Mouse (Mus musculus): Measurements from ENCODE around the gene Luzp1.

The Luzp1 gene

DNA sequence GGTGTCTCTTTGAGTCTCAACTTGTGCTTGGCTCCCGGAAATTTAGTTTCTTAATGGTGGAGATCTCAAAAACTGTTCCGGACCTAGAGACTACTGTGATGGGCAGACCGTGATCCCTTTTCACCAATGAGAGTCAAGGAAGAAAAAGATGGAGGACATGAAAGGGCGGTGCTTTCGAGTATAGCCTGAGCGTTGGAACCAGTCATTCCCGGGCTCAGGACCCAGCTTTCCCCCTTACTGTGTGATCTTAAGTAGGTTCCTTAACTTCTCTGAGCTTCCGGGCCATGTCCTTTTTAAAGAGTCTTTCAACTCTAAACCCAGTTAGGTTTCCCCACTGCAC lies 6.8 kb upstream of the Luzp1 start:
- DNase-seq: no peak

DNA sequence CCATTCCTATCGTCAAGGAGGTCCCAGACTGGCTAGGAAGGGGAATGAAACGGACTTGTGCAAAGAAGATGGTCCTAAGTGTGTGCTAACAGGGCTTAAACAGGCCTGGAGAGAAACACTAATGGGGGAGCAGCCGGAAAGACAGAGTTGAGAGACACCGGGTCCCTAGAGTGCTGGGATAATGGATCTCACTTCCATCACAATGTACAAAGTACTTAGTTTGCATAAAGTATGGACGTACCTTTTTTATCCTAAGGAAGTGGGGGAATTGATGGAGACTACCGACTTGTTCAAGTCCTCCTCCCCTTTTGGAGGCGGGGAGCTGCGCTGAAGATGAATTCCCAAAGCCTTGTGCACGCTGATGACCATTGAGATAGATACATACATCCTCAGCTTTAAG lies 6.1 kb upstream of the Luzp1 start:
- DNase-seq: no peak

DNA sequence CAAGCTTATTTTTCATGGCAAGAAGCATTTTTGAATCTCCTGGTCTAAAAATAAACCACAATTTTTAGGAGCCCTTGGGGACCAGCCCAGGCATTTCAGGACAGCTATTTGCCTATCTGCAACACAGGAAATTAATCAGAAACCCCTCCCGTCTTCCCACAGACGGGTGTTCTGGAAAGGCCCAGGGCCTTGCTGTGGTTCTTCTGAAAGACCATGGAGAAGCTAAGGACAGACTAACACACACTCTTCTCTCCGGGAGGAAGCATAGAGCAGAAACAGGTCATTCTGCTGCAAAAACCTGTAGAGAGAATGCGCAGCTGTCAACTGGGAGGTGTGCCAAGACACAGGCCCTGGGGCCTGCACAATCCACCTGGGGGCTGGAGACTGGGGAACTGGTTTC lies 3.3 kb upstream of the Luzp1 start:
- no peak for DNase-seq

DNA sequence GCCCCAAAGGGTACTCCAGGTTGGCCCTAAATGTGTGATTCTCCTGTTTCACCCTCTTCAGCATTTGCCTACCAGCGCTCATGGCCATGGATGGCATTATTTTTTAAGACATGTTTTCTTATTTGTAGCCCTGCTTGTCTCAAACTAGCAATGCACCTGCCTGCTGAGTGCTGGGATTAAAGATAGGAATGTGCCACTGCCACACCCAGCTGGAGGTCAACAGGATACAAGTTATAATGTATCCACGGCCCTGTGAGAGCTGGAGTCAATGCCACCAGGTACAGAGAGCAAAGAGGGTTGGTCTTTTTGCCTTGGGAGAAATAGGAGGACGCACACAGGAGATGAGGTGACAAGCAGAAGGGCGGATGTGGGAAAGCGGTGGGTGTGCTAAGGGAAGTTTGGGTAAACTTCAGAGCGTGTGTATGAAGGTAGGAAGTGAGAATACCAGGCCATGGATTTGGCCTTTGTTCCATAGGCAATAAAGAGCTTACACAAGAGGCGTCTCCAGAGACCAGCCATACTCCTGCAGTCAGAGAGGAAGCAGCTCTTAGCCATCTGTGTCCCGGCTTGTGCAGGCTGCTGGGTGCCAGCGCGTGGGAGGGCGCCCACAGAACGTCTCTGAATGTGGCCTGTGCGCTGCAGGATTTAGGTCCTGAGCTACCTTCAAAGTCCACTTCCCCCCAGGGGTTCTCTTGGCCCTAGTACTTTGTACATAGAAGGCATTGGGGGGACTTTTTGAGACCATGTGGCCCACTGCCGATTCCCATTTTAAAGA lies 821 bp upstream of the Luzp1 start:
- no peak for DNase-seq

DNA sequence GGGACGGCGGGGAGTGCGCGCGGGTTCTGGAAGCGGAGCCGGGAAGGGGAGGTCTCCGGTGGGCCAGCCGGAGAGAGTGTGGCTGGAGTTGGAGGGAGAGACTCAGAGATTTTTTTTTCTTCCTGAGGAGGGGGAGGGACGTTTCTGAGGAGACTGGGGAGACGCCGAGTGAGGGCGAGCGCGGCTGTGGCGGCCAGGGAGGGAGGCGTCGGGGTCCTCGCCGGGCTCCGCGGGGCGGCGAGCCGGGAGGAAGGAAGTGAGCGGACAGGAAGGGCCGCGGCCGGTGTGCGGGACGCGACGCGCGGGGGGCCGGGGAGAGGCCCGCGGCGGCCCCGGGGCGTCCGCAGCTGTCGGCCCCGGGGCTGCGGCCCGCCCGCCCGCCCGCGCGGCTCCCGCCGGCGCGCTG lies 383 bp downstream of the Luzp1 start:
- no peak for DNase-seq

DNA sequence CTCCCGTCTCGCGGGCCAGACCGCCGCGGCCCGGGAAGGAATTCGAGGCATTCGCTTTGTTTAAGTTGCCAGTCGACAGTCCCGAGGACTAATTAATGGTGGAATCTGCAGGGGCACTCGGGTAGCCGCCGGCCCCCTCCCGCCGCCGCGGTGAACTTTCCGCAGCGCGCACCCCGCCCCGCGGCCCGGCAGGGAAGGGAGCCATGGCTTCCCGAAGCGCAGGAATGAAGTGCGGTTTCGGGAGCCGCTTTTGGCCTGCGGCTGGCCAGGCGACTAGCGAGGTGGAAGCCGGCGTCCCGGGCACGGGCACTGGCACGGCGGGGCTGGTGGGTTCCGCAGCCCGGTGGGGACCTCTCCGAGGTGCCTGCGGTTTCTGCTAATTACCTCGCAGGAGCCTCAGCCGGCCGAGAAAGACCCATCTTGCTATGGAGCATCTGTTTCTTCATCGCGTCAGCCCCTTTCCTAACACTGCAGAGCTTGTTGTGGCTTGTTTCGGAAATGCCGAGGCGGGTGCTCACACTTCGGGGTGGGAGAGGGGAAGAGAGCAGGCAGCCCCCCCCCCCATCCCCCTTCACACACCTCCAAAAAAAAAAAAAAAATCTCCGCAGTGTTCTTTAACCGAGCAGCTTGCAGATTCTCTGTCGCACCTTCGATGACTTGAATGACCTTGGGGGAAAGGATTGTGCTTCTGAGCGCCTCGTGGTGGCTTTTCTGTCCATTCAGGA lies 948 bp downstream of the Luzp1 start:
- DNase-seq: peak; percentile 49

DNA sequence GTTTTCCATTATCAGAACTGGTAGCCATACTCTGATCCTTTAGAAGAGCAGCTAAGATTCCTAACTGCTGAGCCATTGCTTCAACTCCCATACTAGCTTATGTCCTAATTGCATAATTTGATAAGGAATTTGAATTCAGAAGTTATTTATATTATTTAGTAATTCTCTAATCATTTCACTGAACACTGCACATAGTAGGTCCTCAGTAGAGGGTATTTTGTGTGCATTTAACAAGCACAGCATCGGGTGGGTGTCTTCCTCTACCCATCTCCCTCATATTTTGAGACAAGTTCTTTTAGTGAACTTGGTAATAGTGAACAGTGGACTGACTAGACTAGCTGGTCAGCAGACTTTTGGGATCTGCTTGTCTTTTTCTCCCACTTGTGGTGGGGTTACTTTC lies 7.1 kb downstream of the Luzp1 start:
- no peak for DNase-seq

DNA sequence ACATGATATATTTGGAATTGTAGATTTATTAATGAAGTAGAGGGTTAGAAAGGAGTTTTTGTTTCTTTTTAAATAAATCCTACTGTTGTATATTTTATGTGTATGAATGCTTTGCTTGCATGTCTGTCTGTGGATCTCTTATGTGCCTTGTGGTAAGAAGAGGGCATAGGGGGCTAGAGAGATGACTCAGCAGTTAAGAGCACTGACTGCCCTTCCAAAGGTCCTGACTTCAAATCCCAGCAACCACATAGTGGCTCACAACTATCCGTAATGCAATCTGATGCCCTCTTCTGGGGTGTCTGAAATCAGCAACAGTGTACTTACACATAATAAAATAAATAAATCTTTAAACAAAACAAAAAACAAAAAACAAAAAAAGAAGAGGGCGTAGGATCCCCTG lies 17.0 kb downstream of the Luzp1 start:
- DNase-seq: no peak

DNA sequence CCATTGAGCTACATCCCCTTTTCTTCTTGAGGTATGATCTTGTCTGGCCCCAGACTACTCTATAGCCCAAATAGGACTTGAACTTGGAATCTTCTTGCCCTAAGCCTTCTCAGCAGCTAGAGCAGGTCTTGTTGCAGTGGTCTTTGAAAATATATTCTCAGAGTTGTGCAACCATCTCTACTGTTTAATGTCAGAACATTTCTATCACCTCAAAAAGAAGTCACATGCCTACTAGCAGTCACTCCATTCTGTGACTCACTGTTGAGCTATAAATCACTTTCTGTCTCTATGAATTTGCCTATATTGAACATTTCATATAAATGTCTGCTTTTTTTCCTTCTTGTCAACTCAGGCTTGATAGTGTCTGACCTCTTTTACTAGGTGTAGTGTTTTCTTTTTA lies 26.4 kb downstream of the Luzp1 start:
- DNase-seq: no peak

DNA sequence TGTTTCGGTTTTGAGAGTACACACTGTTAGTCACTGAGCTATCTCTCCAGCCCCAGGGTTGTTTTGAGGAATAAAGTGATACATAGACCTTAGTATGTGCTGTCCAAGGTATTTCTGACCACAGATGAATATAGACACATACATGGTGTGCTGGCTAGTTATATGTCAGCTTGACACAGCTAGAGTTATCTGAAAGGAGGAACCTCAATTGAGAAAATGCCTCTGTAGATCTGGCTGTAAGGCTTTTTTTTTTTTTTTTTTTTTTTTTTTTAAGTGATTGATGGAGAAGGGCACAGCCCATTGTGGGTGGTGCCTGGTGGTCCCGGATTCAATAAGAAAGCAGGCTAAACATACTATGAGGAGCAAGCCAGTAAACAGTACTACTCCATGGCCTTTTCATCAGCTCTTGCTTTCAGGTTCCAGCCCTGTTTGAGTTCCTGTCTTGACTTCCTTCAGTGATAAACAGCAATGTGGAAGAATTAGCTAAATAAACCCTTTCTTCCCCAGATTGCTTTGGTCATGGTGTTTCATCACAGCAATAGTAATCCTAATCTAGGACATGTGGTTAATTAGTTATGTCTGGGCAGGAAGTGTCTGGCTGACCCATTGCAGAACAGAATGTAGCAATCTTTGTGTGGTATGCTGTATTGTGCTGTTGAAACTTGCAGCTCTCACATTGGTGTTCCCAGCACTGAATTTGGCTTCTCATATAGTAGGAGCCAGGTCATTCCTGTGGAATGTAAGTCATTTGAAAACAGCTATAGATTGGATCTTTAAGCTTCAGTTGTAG lies 36.1 kb downstream of the Luzp1 start:
- DNase-seq: no peak

DNA sequence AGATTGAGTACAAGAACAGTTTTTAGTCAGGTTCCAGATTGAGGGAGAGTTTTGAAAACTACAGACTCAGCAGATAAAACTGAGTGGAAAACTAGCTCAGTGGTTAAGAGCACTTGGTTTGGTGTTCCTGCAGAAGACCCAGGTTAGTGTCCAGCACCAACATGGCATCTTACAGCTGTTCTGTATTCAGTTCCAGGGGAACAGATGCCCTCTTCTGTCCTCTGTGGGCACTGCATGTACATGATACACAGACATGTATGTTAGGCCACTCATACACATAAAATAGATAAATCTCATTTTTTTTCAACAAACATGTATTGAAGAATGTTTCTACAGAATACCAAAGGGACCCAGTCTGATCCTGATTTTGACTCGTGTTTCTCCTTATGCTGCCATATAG lies 40.3 kb downstream of the Luzp1 start:
- no peak for DNase-seq

DNA sequence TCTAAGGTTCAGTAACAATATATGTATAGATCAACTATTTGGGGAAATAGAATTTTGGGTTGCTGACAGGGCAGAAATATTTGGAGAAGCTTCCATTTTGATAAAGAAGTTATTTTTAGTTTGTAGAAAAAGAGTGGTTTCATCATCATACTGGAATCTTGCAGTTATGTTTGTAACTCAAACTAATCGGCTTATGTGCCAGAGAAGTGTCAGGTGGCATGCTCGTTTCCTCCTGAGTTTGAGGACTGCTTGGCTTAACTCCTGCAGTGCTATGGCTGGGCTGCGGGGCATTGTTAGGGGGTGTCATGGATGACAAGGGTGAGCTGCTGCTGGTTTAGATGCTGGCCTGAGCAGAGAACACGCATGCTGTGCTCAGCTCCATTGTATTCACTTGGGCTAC lies 42.1 kb downstream of the Luzp1 start:
- no peak for DNase-seq

DNA sequence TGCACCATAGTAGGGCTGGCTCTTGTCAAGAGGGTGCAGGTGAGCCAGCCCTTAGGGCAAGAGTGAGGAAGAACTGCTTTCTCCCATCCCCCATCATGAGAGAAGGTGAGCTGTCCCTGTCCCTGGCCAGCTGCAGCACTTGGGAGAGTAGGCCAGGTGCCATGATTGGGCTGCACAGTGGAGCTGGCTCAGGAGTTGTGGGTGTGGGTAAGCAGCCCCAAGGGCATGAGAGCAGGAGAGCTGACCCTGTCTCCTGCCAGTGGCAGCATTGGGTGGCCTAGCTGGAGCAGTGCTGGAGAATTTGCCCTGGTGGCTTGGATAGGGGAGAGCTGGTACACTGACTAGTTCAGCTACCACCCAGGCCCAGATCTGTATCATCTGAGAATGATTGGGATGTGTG lies 43.3 kb downstream of the Luzp1 start:
- DNase-seq: no peak

DNA sequence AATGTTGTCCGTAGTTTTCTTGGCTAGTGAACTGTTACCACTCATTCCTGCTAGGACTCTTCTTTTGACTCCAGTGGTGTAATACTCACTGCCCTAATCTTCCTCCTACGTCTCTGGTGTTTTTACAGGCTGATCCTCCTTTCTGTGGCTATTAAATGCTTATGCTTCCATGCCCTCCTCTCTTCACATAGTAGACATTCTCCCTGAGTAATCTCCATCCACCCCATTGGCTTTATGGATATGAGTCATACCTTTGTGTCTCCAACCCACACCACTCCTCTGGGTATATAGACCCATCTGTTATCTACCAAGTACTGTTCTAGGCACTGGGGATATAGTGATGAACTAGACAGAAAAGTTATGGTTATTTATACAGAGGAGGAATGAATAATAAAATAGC lies 48.6 kb downstream of the Luzp1 start:
- no peak for DNase-seq

DNA sequence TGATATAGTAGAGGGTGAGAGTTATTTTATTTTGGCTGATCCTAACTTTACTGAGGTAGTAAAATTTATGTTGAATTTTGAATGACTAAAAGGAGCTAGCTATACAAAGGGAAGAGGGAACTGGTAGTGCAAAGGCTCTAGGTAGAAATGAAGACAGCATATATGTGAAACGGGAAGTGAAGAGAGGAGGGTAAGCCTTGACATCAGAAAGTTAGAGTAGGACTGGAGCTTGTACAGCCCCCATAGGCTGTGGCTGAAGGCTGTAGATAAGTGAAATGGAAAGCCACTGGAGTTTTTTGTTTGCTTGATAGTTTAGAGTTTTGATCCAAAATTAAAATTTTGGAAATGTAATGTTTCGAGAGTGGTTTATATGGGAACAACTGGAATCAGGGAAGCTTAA lies 49.0 kb downstream of the Luzp1 start:
- DNase-seq: no peak

DNA sequence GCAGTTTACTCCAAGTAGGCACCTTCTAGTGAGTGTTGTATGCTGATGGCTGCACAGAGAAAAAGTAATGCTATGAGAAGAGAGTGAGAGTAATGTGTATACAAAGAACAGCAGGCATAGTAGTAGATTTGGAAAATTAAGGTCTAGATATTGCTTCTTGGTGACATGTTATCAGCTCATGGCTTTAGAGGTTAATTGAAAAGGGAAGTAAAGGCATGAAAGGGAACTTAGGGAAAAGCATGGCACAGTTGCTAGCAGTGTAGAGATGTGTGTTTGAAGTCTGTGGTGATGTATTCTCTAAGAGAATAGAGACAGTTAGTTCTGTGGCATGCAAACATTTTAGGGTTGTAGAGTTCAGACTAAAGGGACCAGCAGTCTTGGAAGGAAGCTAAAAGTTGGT lies 50.3 kb downstream of the Luzp1 start:
- no peak for DNase-seq

DNA sequence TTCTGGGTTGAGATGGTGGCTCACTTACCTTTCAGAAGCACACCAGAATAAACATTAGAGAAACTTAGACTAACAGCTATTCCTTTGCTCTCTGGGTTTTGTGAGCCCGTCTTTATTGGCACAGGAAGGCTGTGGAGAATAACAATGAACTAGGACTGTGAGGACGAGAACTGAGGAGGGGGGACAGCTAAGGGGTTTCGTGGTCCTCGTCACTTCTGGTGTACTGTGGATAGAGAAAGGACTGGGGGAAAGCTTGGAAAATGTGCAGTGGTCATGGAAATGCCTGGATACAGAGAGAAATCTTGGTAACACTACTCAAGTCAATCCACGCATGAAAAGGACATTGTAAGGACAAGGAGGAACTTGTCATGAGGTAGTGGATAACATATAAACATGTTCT lies 52.3 kb downstream of the Luzp1 start:
- no peak for DNase-seq

DNA sequence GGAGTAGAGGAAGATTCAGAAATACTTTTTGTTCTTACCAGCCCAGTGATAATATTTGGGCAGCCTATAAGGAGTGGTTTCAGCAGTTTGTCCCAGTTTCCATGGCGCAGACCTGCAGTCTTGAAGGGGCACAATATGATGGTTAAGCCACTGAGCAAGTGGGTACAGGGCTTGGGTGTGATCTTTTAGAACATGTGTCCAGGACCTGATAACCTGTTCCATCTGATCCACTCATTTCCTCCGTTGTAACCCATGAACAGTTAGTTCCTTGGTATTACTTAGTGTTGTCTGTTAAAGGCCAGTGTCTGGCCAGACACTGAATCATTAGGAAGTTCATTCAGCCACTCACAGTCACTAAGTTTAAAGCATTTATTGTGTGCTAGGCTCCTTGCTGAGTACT lies 54.7 kb downstream of the Luzp1 start:
- no peak for DNase-seq

DNA sequence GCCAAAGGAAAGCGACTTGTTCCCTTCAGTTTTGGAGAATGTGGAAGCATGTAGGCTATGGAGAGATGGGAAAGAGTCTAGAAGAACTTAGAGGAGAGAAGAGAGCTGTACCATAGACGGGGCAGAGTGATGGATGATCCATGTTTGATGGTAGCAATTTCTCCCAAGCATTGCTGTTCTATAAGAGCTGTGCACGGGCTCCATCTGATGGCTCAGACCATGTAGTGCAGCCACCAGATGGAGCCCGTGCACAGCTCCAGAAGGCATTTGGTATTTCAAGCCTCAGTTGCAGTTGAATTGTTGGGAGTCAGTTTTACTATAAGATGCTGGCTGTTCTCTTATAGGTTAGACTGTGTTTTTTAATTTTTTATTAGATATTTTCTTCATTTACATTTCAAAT lies 56.9 kb downstream of the Luzp1 start:
- DNase-seq: peak; percentile 78

DNA sequence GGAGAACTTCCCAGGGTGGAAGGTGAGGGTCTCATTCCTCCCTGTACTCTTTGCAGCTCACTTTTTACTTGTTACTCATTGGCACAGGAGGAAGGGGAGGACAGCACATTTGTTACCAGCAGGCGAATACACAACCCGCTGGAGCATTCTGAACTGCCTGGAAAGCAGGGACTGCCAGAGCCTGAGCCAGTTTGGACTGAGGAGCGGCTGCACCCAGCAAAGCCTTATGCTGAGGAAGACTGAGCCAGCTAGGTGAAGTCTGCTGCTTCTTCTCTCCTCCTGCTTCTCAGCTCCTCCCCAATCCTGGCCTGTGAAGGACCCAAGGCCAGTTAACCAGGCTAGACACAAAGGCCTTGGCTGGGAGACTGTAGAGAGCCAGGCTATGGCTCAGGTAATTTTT lies 75.6 kb downstream of the Luzp1 start:
- no peak for DNase-seq

DNA sequence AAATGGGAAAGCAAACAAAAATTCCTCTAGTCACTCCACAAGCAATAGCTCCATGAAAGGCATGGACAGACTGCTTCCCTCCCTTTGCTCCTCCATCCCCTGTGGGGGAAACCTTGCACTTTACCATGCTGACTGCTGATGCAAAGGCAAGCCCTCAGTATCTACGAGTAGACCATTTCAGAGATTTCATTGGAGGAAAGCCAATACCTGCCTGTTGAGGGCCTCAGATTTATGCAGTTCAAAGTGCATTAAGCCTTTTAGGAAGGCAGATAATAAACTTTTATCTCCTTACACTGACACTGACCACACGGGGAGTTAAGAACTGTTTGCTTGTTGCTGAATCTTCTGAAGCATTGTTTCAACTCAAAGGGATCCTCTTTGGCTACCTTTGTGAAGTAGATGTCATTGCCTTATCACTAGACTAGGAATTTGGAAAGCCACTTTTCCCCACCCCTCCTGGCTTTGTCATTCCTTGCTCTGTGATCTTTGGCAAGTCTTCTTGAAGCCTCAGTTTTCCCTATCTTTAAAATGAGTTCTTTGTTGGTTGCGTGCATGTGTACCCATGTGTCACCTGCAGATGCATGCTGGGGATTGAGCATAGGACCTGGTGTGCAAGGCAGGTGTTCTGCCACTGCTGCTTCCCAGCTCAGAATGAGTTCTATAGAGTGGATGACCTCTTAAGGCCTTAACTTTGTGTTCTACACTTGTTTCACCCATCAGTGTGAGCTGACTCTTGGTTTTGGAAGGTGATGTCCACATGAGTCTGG lies 76.9 kb downstream of the Luzp1 start:
- DNase-seq: no peak

DNA sequence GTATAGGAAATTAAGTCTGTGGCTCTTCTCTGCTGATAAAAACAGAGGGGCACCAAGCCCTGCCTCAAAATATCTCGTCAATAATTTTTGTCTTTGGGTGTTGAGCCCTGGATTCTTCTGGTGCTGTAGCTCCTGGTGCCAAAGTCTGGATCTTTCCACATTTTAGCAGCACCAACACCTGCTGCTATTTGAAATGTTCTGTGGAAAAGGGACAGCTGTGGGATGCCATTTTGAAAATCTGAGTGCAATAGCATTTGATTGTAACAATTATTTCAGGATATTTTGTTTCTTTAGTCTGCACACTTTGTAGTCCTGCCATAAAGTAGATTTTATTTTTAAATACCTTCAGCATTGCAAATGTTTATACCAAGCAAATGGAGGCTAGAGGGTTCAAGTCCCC lies 78.2 kb downstream of the Luzp1 start:
- DNase-seq: no peak

DNA sequence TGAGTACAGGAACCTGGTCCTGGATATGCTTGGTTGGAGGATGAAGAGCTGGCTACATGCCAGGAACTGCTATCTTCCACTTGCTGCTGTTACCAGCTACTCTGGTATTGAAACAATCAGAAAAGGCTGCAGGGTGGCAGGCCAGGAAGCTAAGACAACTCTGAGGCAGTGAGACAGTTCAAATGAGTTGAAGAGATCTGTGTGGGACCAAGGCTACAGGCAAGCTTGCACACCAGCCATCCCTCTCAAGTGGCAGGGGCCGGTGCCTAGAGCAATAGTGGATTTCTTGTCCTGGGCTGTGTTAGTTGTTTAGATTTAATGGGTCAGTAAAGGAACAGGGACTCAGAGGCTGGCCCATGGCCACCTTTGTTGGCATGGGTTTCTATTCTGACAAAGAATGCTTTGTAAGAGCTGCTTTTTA lies 78.8 kb downstream of the Luzp1 start:
- peak; percentile 50 for DNase-seq

Measured in right cerebral cortex, postnatal 4 days (tissue).